Mouse (Mus musculus): Measurements from ENCODE around the gene Csf2rb2. TPM values are rescaled to one million over a fixed set of nuclear protein-coding genes. Genes with fewer than 3 reads are reported as not detected.

Gene Csf2rb2
- polyA plus RNA-seq (2012): 1.8 and 2.3 TPM in 2 replicates

GRCm38 (mm10) chr15:78305341-78305933, at the start of gene Csf2rb2:
Gene Csf2rb2 (minus strand): TSS chr15:78305721.
- TF ChIP-seq GATA1 (IDR thresholded peaks at IDR 0.05; ENCODE audit: low read length): no peak

DNA sequence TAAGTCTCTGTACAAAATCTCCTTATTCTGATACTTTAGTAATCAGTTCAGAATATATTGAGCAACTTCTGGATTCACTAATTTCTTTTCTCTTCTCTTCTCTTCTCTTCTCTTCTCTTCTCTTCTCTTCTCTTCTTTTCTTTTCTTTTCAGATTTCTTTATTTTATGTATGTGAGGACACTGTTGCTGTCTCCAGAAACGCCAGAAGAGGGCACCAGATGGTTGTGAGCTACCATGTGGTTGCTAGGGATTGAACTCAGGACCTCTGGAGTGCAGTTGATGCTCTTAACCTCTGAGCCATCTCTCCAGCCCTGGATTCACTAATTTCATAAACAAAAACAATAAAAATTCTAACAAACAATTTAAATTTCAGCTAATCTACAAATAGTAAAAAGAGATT, 49.4 kb upstream of the Csf2rb2 start:
- no peak for TF ChIP-seq GATA1 (IDR thresholded peaks at IDR 0.05; ENCODE audit: low read length)

- no peak for TF ChIP-seq GATA1 (IDR thresholded peaks at IDR 0.05; ENCODE audit: low read length)
Observed at GRCm38 (mm10) chr15:78351586-78352165, 46.2 kb upstream of the Csf2rb2 start.

DNA sequence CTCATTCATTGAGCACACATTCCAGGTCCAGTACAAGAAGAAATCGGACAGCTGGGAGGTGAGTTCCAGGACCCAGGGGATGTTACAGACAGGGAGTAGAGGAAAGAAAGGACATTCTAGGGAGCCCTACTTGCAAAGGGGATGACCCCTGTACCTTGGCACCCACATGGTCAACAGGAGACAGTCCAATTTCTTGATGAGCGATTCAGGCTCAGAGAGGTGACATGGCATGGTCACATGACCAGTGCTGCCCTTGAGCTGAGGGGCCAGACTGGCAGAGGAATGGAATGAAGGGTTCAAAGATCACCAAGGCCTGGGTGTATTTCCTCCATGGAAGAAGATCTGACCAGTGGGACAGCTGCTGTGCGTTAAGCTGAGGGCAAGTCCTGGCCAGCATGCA, 39.0 kb upstream of the Csf2rb2 start:
- no peak for TF ChIP-seq GATA1 (IDR thresholded peaks at IDR 0.05; ENCODE audit: low read length)

DNA sequence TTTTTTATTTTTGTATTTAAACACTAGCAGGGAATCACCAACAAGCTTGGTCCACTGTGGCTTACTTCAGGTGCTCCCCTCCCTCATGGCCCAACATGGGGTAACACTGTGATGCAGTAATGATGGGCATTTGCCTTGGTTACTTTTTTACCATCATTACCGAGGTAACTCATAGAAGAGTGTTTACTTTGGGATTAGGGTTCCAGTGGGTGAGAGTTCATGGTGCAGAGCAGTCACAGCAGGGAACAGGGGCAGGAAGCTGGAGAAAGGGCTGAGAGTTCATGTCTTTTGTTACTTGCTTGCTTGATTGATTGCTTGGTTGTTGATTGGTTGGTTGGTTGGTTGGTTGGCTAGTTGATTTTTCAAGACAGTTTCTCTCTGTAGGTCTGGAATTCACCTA, 38.2 kb upstream of the Csf2rb2 start:
- no peak for TF ChIP-seq GATA1 (IDR thresholded peaks at IDR 0.05; ENCODE audit: low read length)

DNA sequence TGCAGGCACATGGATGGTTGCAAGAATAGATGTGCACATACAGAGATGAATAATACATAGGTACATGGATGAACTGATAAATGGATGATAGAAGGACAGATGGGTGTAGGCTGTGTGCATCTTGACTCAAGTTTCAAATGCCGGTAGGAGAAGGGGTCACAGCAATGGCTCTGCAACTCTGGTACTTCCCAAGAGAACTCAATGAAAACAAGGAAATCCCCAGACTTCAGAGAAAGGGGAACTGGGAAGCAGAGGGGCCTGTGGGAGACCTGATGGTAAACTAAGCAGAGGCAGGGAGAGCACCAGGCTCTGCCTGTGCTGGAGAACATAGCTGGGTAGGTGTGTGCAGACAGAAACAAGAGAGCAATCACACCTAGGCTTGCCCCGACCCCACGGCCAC, 28.9 kb upstream of the Csf2rb2 start:
- no peak for TF ChIP-seq GATA1 (IDR thresholded peaks at IDR 0.05; ENCODE audit: low read length)

GRCm38 (mm10) chr15:78332981-78333380, 27.5 kb upstream of the Csf2rb2 start:
- TF ChIP-seq GATA1 (IDR thresholded peaks at IDR 0.05; ENCODE audit: low read length): no peak

GRCm38 (mm10) chr15:78331523-78332340, 26.2 kb upstream of the Csf2rb2 start:
- TF ChIP-seq GATA1 (IDR thresholded peaks at IDR 0.05; ENCODE audit: low read length): no peak

GRCm38 (mm10) chr15:78330706-78331105, 25.2 kb upstream of the Csf2rb2 start:
- no peak for TF ChIP-seq GATA1 (IDR thresholded peaks at IDR 0.05; ENCODE audit: low read length)

- TF ChIP-seq GATA1 (IDR thresholded peaks at IDR 0.05; ENCODE audit: low read length): no peak
Observed at GRCm38 (mm10) chr15:78328520-78329097, 23.1 kb upstream of the Csf2rb2 start.

- no peak for TF ChIP-seq GATA1 (IDR thresholded peaks at IDR 0.05; ENCODE audit: low read length)
Observed at GRCm38 (mm10) chr15:78326747-78327146, 21.2 kb upstream of the Csf2rb2 start.

- peak; percentile 38 for TF ChIP-seq GATA1 (IDR thresholded peaks at IDR 0.05; ENCODE audit: low read length)
Observed at GRCm38 (mm10) chr15:78325671-78326339, 20.3 kb upstream of the Csf2rb2 start, which contains the start of gene Csf2rb. Gene Csf2rb (plus strand): TSS chr15:78325752.

- no peak for TF ChIP-seq GATA1 (IDR thresholded peaks at IDR 0.05; ENCODE audit: low read length)
Observed at GRCm38 (mm10) chr15:78324294-78324693, 18.8 kb upstream of the Csf2rb2 start.

DNA sequence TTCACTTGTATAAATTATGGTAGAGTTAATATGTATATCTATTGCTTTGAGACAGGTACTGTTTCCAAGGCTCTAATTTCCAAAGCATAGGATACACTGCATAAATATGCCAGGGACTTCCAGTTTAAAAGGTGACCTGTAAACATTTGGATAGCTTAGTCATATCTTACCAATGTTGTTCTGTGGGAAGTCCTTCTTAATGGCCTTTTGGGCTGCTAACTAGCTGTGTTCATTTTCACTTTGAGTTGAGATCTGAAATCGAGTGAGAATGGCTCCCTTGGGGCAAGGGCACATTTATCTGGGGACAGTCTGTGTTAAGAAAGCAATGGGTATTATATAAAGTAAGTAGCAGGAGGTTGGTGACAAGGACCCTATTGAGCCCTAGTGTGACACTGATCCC, 17.8 kb upstream of the Csf2rb2 start:
- TF ChIP-seq GATA1 (IDR thresholded peaks at IDR 0.05; ENCODE audit: low read length): no peak

DNA sequence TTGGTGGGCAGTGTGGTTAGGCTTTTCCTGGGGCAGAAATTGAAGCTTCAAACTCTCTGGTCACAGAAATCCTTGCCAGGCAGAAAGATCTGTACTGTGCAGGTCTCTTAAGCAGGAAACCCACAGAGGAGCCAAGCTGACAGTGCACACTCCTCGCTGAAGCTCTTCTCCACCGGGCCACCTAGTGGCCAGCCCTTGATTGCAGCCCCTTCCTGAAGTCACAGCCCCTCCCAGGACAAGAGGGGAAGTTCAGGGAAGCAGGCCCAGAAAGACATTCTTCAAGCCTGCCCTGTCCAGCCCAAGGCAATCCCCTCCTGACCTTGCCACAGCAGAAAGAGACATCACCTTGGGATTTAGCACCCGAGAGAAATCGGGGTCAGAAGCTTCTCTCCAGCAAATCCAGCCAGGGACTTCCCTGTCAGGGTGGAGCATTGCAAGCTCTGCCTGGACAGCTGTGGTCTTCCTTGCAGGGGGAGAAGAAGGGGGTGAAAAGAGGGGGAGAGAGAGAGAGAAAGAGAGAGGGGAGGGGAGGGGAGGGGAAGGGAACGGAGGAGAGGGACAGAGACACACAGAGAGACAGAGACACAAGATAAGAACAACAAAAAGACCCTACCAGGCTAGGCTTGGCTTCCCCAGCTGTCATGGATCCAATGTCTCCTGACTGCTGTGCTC, 15.4 kb upstream of the Csf2rb2 start:
- no peak for TF ChIP-seq GATA1 (IDR thresholded peaks at IDR 0.05; ENCODE audit: low read length)
